Mouse (Mus musculus) midbrain, postnatal 0 days (tissue): ENCODE data around the gene Klhdc7b. TPM values are rescaled to one million over a fixed set of nuclear protein-coding genes. Genes with fewer than 3 reads are reported as not detected.
A peak's percentile ranks its signal among the peaks of the same experiment; 100 is the strongest.

Source experiments
- ATAC-seq: fragments of 200-750 bp; cut with Nextera tagmentation; 2 replicates; pipeline ENCODE4 v1.8.0; 2017; ENCODE audit warnings: moderate number of reproducible peaks, mild to moderate bottlenecking, moderate TSS enrichment, moderate library complexity; ENCODE audit not compliant: low FRiP score
- DNase-seq: peaks from one replicate; pipeline ENCODE4 v3.0.0-alpha.2; 2015; ENCODE audit warnings: low spot score
- H3K27ac ChIP-seq: fragments of 300-500 bp; sonication (generic); 2 replicates; pipeline ENCODE4 v1.5.1; 2014; ENCODE audit warnings: low read depth, mild to moderate bottlenecking, low read length, mixed read lengths
- H3K27me3 ChIP-seq: fragments of 300-500 bp; sonication (generic); 2 replicates; pipeline ENCODE4 v1.6.1; 2014; ENCODE audit warnings: low read length, control low read depth, mixed read lengths; ENCODE audit not compliant: insufficient read depth
- H3K36me3 ChIP-seq: fragments of 300-500 bp; sonication (generic); 2 replicates; pipeline ENCODE4 v1.6.1; 2014; ENCODE audit warnings: low read length, control low read depth, mixed read lengths; ENCODE audit not compliant: insufficient read depth
- H3K4me1 ChIP-seq: fragments of 300-500 bp; sonication (generic); 2 replicates; pipeline ENCODE4 v1.6.1; 2014; ENCODE audit warnings: mild to moderate bottlenecking, control low read depth, antibody characterized with exemption, low read length, mixed read lengths; ENCODE audit not compliant: insufficient read depth
- H3K4me2 ChIP-seq: fragments of 300-500 bp; sonication (generic); 2 replicates; pipeline ENCODE4 v1.6.1; 2014; ENCODE audit warnings: low read depth, mild to moderate bottlenecking, low read length, mixed read lengths; ENCODE audit not compliant: poor library complexity, severe bottlenecking
- H3K4me3 ChIP-seq: fragments of 300-500 bp; sonication (generic); 2 replicates; pipeline ENCODE4 v1.5.1; 2014; ENCODE audit warnings: low read depth, mild to moderate bottlenecking, low read length, moderate library complexity
- H3K9ac ChIP-seq: fragments of 300-500 bp; sonication (generic); replicated peaks from 2 replicates; pipeline ENCODE4 v1.6.1; 2014; ENCODE audit warnings: mild to moderate bottlenecking, low read length, moderate library complexity, mixed read lengths; ENCODE audit not compliant: poor library complexity, severe bottlenecking
- H3K9me3 ChIP-seq: fragments of 300-500 bp; sonication (generic); 2 replicates; pipeline ENCODE4 v1.6.1; 2016; ENCODE audit warnings: low read length, control low read depth
- CTCF ChIP-seq: IDR thresholded peaks from 2 replicates; pipeline ENCODE4 v1.5.1; 2016; ENCODE audit warnings: antibody characterized with exemption, mild to moderate bottlenecking
- WGBS: fragments of 180-500 bp; shearing (Covaris S2); extraction: QIAGEN DNeasy Blood & Tissue Kit; methylation state at CpG from one replicate; pipeline ENCODE4 v1.1.7; 2014; 5-methylcytosine and 5-hydroxymethylcytosine counted together
- polyA plus RNA-seq: library from polyadenylated mRNA; unstranded; fragments of >200 nt; fragmentation: Nextera tagmentation; extraction: Ambion mirVana; gene quantifications from 2 replicates; pipeline ENCODE4 v1.2.1, GENCODE M21; 2015
- total RNA-seq: library from RNA; depleted of rRNA; stranded (reverse); fragments of >200 nt; gene quantifications from 2 replicates; pipeline ENCODE4 v1.2.3, GENCODE M21; 2014

Gene Klhdc7b
- total and polyA plus RNA-seq, 2 experiments from 2014 or later, result 0.22 TPM; not detected in 1

DNA sequence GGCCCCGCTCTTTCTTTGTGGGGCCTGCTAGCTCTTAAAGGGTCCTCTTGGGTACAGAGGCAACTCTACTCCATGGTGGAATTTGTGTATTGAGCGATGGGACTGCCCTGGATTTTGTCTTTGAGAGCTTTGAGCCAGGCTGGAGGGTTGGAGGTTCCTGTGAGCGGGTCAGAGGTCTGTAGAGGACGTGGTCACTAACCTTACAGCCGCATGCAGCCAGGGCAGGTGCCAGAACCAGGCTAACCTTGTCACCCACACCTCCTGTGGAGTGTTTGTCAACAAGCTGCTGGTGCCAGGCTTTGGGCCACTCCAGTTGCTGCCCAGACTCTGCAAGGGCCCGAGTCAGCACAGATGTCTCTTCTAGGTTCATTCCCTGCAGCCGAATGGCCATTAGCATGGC is 8.7 kb upstream of the Klhdc7b start:
- no peak overlapping the region for H3K4me3 ChIP-seq
- peaks cover 32% of the 10 kb centered on the region for H3K27me3 ChIP-seq
- no peak overlapping the region for H3K9ac ChIP-seq
- H3K9me3 ChIP-seq, result no peaks in the 10 kb centered on the region
- WGBS, result 85% methylated on average over 7 of the region's 7 CpGs
- H3K4me2 ChIP-seq, result no peak overlapping the region
- H3K4me1 ChIP-seq, result peaks cover 16% of the 10 kb centered on the region
- no peak for TF ChIP-seq CTCF
- no peak overlapping the region for H3K27ac ChIP-seq
- DNase-seq, result no peak
- H3K36me3 ChIP-seq, result peaks cover 15% of the 10 kb centered on the region
- no peak for ATAC-seq

- H3K36me3 ChIP-seq, result peaks cover 6% of the 10 kb centered on the region
- H3K9ac ChIP-seq, result no peak within 1 kb of the TSS
- peaks cover 32% of the 10 kb centered on the region for H3K27me3 ChIP-seq
- no peaks in the 10 kb centered on the region for H3K9me3 ChIP-seq
- H3K27ac ChIP-seq, result no peak within 1 kb of the TSS
- 29% methylated on average over 16 of the region's 16 CpGs for WGBS
- H3K4me3 ChIP-seq, result 0 out of 2 replicates have a peak within 1 kb of the TSS, but pooled peaks have one; percentile 5
- TF ChIP-seq CTCF, result no peak
- peaks cover 16% of the 10 kb centered on the region for H3K4me1 ChIP-seq
- DNase-seq, result no peak
- H3K4me2 ChIP-seq, result no peak within 1 kb of the TSS
- no peak for ATAC-seq
Measured at GRCm38 (mm10) chr15:89376957-89377356, 7.8 kb upstream of the Klhdc7b start, which contains the start of gene Tymp. Gene Tymp, minus strand, starts transcription at chr15:89377039.

GRCm38 (mm10) chr15:89377362-89377761 is 7.4 kb upstream of the Klhdc7b start:
- Histone ChIP-seq H3K9ac (no peak overlapping the region), H3K9me3 (no peaks in the 10 kb centered on the region), H3K4me3 (0 out of 2 replicates have a peak overlapping the region, but pooled peaks have one; percentile 5), H3K27ac (no peak overlapping the region), H3K4me1 (peaks cover 16% of the 10 kb centered on the region), H3K36me3 (peaks cover 2% of the 10 kb centered on the region; the same call in 1 of the 2 replicates), H3K27me3 (peaks cover 32% of the 10 kb centered on the region), H3K4me2 (no peak overlapping the region)
- ATAC-seq, result no peak
- WGBS, result 9% methylated on average over 18 of the region's 18 CpGs
- DNase-seq, result no peak
- TF ChIP-seq CTCF, result no peak

DNA sequence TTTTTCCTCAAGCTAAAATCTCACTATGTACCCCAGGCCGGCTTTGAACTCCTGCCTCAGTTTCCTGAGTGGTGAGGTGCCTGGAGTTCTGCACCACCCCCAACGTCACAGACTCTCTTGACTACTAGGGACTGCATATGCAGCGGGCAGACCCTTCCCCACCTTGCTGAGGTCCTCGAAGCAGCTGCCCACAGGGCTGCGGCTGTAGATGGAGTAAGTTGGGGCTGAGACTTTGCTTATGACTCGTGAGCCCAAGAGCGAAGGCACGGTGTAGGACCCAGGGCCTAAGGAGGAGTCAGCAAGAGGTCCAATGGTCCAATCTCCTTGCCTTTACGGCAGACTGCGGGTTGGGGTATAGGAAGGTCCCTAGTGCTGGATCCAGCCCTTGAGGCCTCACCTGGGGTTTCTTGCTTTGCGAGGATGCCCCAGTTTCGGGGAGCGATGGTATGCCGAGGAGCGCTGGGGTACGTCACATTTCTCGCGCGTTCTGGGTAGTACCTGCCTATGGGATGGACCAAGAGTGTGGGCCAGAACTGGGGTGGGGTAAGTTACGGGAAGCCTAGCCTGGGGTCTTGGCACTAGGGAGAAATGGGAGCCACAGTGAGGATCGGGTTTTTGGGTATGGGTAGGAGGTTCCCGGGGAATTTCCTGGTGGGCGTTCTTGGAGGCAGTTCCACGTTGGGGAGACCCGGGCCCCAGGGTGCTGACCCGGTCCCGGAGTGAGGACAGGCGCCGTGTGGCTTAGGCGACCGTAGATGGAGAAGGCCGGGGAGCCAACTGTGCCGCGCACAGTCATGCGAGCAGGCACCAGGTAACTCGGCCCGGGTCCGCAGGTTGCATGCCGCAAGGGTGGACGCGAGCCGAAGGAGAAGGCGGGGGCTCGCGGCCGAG is 6.5 kb upstream of the Klhdc7b start:
- ATAC-seq (no peak), DNase-seq (no peak)
- TF ChIP-seq CTCF, result no peak
- peak overlapping the region; percentile 66 for H3K4me2 ChIP-seq
- H3K36me3 ChIP-seq, result no peaks in the 10 kb centered on the region
- H3K27me3 ChIP-seq, result peaks cover 32% of the 10 kb centered on the region
- H3K9me3 ChIP-seq, result no peaks in the 10 kb centered on the region
- 0 out of 2 replicates have a peak overlapping the region, but pooled peaks have one; percentile 25 for H3K9ac ChIP-seq
- peaks cover 16% of the 10 kb centered on the region for H3K4me1 ChIP-seq
- peak overlapping the region; percentile 33 for H3K4me3 ChIP-seq
- H3K27ac ChIP-seq, result no peak overlapping the region
- WGBS, result 14% methylated on average over 46 of the region's 46 CpGs

DNA sequence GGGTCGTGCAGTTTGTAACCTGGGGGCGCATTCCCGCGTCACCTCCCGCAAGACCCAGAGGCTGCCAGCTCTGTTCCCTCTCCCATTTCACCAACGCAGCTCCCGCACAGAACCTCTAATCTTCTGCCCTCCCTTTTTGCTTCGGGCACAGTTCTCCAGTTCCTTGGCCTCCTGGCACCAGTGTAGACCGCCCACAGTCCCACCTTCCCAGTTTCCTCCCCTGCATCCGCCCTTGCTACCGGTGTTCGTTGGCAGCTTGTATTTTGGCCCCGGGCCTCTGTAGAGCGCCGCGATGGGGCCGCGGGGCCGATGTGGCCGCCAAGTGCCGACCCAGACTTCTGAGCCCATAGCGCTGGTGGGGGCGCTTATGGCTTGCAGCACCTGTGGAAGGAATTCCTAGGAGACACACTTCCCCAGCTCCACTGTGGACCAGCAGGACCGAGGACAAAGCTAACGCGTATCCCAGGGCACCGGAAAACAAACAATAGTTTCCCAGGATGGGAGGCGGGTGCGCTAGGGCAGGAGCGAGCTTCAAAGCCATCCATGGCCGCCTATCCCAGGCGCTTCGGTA is 5.8 kb upstream of the Klhdc7b start, which contains the start of gene Odf3b:
TSS of gene Odf3b (minus strand) at position 452 of the 571 bp plus-strand sequence.
- ATAC-seq (no peak), DNase-seq (no peak)
- 1% methylated on average over 33 of the region's 33 CpGs for WGBS
- H3K36me3 ChIP-seq, result no peaks in the 10 kb centered on the region
- H3K9ac ChIP-seq, result 0 out of 2 replicates have a peak within 1 kb of the TSS, but pooled peaks have one; percentile 25
- peak within 1 kb of the TSS; percentile 33 for H3K4me3 ChIP-seq
- no peaks in the 10 kb centered on the region for H3K9me3 ChIP-seq
- no peak for TF ChIP-seq CTCF
- H3K27ac ChIP-seq, result no peak within 1 kb of the TSS
- H3K27me3 ChIP-seq, result peaks cover 32% of the 10 kb centered on the region
- peak within 1 kb of the TSS; percentile 66 for H3K4me2 ChIP-seq
- peaks cover 16% of the 10 kb centered on the region for H3K4me1 ChIP-seq
